Mouse (Mus musculus) brain, adult 10 weeks (tissue): ENCODE data around the gene Pfkl. TPM values are rescaled to one million over a fixed set of nuclear protein-coding genes. Genes with fewer than 3 reads are reported as not detected.

Source experiments
- polyA plus RNA-seq: library from polyadenylated mRNA; stranded (reverse); fragments of 350-450 nt; fragmentation: Illumina TruSeq; extraction: RNeasy Lipid Tissue Mini Kit (QIAGEN cat#74804); gene quantifications from one replicate; pipeline ENCODE4 v1.2.3, GENCODE M21; 2015; ENCODE audit warnings: low read depth, low replicate concordance

The Pfkl gene
- 90.2 TPM for polyA plus RNA-seq

DNA sequence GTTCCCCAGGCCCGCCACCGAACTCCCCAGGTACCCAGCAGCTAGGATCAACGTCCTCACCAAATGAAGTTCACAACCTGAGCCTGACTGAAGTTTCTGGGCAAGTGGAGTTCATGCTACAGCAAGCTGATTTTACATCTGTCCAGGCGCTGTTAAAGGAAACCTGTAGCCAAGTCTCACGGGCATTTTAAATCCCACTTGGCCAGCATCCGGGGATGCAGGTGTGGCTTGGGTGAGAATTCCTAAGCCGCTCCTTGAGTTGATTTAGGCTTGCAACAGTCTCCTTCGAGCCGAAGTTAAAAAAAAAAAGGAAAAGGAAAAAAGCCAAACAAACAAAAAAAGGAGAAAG, at the start of gene Pfkl:
Pfkl (minus strand) TSS at position 139 of the 349 bp plus-strand sequence.

DNA sequence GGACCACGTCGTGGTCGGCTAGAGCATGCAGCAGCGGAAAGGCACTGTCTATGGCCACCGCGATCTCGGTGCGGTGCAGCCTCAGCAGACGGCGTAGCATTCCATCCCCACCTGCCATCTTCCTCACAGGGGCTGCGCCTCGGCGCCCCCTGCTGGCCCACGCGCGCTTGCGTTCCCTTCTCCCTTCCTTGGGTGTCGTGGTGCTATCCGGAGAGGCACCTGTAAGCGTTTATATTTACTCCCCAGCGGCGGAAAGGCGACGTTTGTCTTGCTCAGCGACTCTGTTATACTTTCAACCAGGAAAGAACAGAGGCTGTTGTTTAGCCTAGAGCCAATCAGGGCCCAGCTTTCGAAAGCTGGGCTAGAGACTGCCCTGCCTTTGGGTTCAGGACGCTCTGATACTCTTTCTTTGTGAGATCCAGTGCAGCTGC, 33.5 kb upstream of the Pfkl start, which contains the start of gene Aire:
Aire (minus strand) TSS at position 205 of the 431 bp plus-strand sequence.

GRCm38 (mm10) chr10:78041647-78042046, 31.8 kb upstream of the Pfkl start, which contains the start of gene Dnmt3l:
Gene Dnmt3l, plus strand, starts transcription at chr10:78041947.

GRCm38 (mm10) chr10:77978351-77979350, 31.2 kb downstream of the Pfkl start, which contains the start of gene 1810043G02Rik:
Gene 1810043G02Rik, plus strand, starts transcription at chr10:77978524.

GRCm38 (mm10) chr10:77970481-77970880, 39.4 kb downstream of the Pfkl start, which contains the start of gene Trpm2:
Gene Trpm2, minus strand, starts transcription at chr10:77970563.

Other genes with a start within 250 kb of the Pfkl start
- not detected for gene Gm3238, start 238.8 kb downstream of the Pfkl start, polyA plus RNA-seq
- not detected for gene Gm7138, start 233.1 kb downstream of the Pfkl start, polyA plus RNA-seq
- not detected for gene Gm3250, start 227.5 kb downstream of the Pfkl start, polyA plus RNA-seq
- not detected for gene Gm7137, start 221.9 kb downstream of the Pfkl start, polyA plus RNA-seq
- not detected for gene Gm9639, start 215.0 kb downstream of the Pfkl start, polyA plus RNA-seq
- gene Gm19668, start 210.9 kb downstream of the Pfkl start, polyA plus RNA-seq = not detected
- gene Gm9507, start 198.2 kb downstream of the Pfkl start, polyA plus RNA-seq = not detected
- gene Gm2696, start 195.4 kb downstream of the Pfkl start, polyA plus RNA-seq = not detected
- gene Krtap10-4, start 183.0 kb downstream of the Pfkl start, polyA plus RNA-seq = not detected
- not detected for gene Krtap10-10, start 174.1 kb downstream of the Pfkl start, polyA plus RNA-seq
- not detected for gene Gm36176, start 163.3 kb downstream of the Pfkl start, polyA plus RNA-seq
- gene Gm10318, start 157.2 kb downstream of the Pfkl start, polyA plus RNA-seq = not detected
- not detected for gene Gm3285, start 148.1 kb downstream of the Pfkl start, polyA plus RNA-seq
- gene Lrrc3, start 107.5 kb downstream of the Pfkl start, polyA plus RNA-seq = 6.6 TPM
- gene Trpm2, start 39.5 kb downstream of the Pfkl start, polyA plus RNA-seq = 19.7 TPM
- 41.3 TPM for gene 1810043G02Rik, start 31.6 kb downstream of the Pfkl start, polyA plus RNA-seq
- gene Dnmt3l, start 31.9 kb upstream of the Pfkl start, polyA plus RNA-seq = not detected
- not detected for gene Aire, start 33.5 kb upstream of the Pfkl start, polyA plus RNA-seq
- gene Icosl, start 59.2 kb upstream of the Pfkl start, polyA plus RNA-seq = 4.7 TPM
- gene D10Jhu81e, start 159.7 kb upstream of the Pfkl start, polyA plus RNA-seq = 133 TPM
- 15.9 TPM for gene Pwp2, start 175.1 kb upstream of the Pfkl start, polyA plus RNA-seq
- gene Trappc10, start 234.6 kb upstream of the Pfkl start, polyA plus RNA-seq = 56.0 TPM